Mouse (Mus musculus) heart, adult 2 months (tissue): ENCODE data around the gene Zswim3. TPM values are rescaled to one million over a fixed set of nuclear protein-coding genes. Genes with fewer than 3 reads are reported as not detected.

Source experiments
- DNase-seq, 2 experiments: peaks; one replicate each; pipeline ENCODE4 v3.0.0; 2021
- H3K27ac ChIP-seq: fragments of 200-600 bp; 2 replicates; pipeline ENCODE4 v1.8.1; 2022
- H3K27me3 ChIP-seq: fragments of 200-500 bp; 2 replicates; pipeline ENCODE4 v1.6.1; 2012; ENCODE audit warnings: mild to moderate bottlenecking, low read length, inconsistent platforms, mixed read lengths; ENCODE audit not compliant: control insufficient read depth, insufficient read depth
- H3K36me3 ChIP-seq: fragments of 200-500 bp; 2 replicates; pipeline ENCODE4 v1.6.1; 2012; ENCODE audit warnings: low read length, inconsistent platforms; ENCODE audit not compliant: control insufficient read depth, insufficient read depth
- H3K4me1 ChIP-seq: fragments of 200-500 bp; 2 replicates; pipeline ENCODE4 v1.6.1; 2011; ENCODE audit warnings: low read length; ENCODE audit not compliant: control insufficient read depth, insufficient read depth
- H3K4me3 ChIP-seq: fragments of 200-600 bp; 2 replicates; pipeline ENCODE4 v1.8.1; 2022
- H3K79me2 ChIP-seq: fragments of 200-500 bp; replicated peaks from 2 replicates; pipeline ENCODE4 v1.6.1; 2012; ENCODE audit warnings: mild to moderate bottlenecking, inconsistent platforms, low read length, moderate library complexity, mixed read lengths; ENCODE audit not compliant: control insufficient read depth, insufficient read depth
- H3K9ac ChIP-seq: fragments of 200-500 bp; 2 replicates; pipeline ENCODE4 v1.6.1; 2012; ENCODE audit warnings: low read depth, mild to moderate bottlenecking, control low read depth, inconsistent platforms, low read length, mixed read lengths
- CTCF ChIP-seq: fragments of 200-600 bp; IDR thresholded peaks from 2 replicates; pipeline ENCODE4 v1.8.1; 2022; ENCODE audit warnings: antibody characterized with exemption, mild to moderate bottlenecking, moderate library complexity
- EP300 ChIP-seq: fragments of 200-500 bp; IDR thresholded peaks from 2 replicates; pipeline ENCODE4 v1.6.1; 2011; ENCODE audit warnings: low read depth, low read length, control low read depth; ENCODE audit not compliant: insufficient read depth
- POLR2A ChIP-seq: fragments of 200-500 bp; IDR thresholded peaks from 2 replicates; pipeline ENCODE4 v1.6.1; 2011; ENCODE audit warnings: mild to moderate bottlenecking, low read depth, low read length, control low read depth; ENCODE audit not compliant: insufficient read depth
- WGBS: fragments of 180-500 bp; shearing (Covaris S2); methylation state at CpG from one replicate; pipeline ENCODE4 v1.1.7; 2018; 5-methylcytosine and 5-hydroxymethylcytosine counted together
- intact Hi-C: fragments of 180-260 bp; cut with DNase I; formaldehyde crosslinking; loops from one replicate; pipeline ENCODE4 v1.15.1; 2025
- polyA plus RNA-seq: library from polyadenylated mRNA; depleted of rRNA; stranded (reverse); fragments of >200 nt; gene quantifications from 2 replicates; pipeline ENCODE4 v1.2.3, GENCODE M21; 2012
- total RNA-seq, 2 experiments: library from RNA; stranded (reverse); gene quantifications; 2 replicates each; pipeline ENCODE4 v1.2.3; 2021

The Zswim3 gene
- total and polyA plus RNA-seq, 3 experiments = 1.7 to 2.1 (median 2.1) TPM

DNA sequence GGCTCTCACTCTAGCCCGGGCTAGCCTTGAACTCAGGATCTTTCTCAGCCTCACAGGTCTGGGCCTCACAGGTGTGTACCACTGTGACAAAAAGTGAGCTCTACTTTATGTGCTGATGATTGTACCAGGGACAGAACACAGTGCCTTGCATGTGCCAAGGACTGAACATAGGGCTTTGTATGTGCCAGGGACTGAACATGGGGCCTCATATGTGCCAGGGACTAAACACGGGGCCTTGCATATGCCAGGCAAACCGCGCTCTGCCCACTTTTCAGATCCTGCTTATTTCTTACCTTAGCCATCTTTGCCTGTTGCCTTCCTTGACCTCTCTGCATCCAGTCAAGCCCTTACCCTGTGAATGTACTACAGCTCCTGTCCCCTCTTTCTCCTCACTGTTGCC lies 42.9 kb upstream of the Zswim3 start:
- DNase-seq = no peak
- H3K27me3 ChIP-seq = no peaks in the 10 kb centered on the region
- intact Hi-C loops = no loop called here
- no peaks in the 10 kb centered on the region for H3K4me1 ChIP-seq
- no peak overlapping the region for H3K9ac ChIP-seq
- no peak overlapping the region for H3K4me3 ChIP-seq
- WGBS = 97% methylated on average over 4 of the region's 4 CpGs
- H3K27ac ChIP-seq = no peak overlapping the region
- no peaks in the 10 kb centered on the region for H3K79me2 ChIP-seq
- TF ChIP-seq CTCF (no peak), POLR2A (no peak), EP300 (no peak)
- peaks cover 2% of the 10 kb centered on the region; the same call in 1 of the 2 replicates for H3K36me3 ChIP-seq

DNA sequence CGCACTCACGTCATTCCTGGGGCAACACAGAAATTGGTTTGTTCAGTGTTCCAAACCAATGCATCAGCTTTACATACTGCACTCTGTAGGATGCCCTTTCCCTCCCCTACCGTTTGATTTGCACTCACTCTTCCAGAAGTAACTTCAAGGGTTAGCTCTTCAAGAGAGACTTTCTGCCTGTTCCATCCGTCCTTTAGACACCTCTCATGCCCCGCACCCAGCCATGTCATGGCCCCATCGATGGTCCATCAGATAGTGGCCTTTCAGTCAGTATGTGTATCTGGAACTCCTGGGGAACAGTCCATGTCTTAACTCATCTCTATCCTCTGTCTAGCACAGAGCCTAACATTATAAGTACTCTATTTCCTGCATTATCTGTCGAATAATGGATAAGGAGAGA lies 42.3 kb upstream of the Zswim3 start:
- TF ChIP-seq POLR2A (0 out of 2 replicates have a peak, but pooled peaks have one; percentile 10), CTCF (no peak), EP300 (no peak)
- 77% methylated on average over 7 of the region's 7 CpGs for WGBS
- no peak for DNase-seq

DNA sequence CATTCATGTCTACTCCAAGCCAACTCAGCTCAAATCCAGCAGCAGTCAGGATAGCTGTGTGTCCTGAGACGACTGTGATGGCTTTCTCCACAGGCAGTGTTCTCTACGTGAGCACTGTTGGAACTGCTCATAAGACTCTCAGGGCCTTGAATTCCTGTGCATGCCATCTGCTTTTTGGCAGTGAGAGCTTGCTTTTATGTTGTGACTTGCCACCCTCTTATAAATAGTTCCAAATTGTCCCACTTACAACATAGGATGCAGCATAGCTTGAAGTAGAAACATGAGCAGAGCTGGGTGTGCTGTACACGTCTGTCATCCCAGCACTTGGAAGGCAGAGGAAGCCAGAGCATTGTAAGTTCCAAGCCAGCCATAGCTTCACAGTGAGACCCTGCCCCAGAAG lies 39.1 kb upstream of the Zswim3 start:
- Histone ChIP-seq H3K27me3 (no peaks in the 10 kb centered on the region), H3K4me1 (no peaks in the 10 kb centered on the region), H3K79me2 (no peaks in the 10 kb centered on the region), H3K9ac (no peak overlapping the region), H3K27ac (no peak overlapping the region), H3K4me3 (no peak overlapping the region), H3K36me3 (no peaks in the 10 kb centered on the region)
- no peak for TF ChIP-seq POLR2A
- TF ChIP-seq CTCF = no peak
- TF ChIP-seq EP300 = no peak
- intact Hi-C loops = no loop called here
- 63% methylated on average over 3 of the region's 3 CpGs for WGBS
- no peak for DNase-seq

More for the DNA sequence above, 42.3 kb upstream of the Zswim3 start:
- H3K4me1 ChIP-seq = no peaks in the 10 kb centered on the region
- no peaks in the 10 kb centered on the region for H3K27me3 ChIP-seq
- intact Hi-C loops = no loop called here
- no peak overlapping the region for H3K4me3 ChIP-seq
- H3K36me3 ChIP-seq = peaks cover 2% of the 10 kb centered on the region; the same call in 1 of the 2 replicates
- H3K27ac ChIP-seq = no peak overlapping the region
- no peaks in the 10 kb centered on the region for H3K79me2 ChIP-seq
- no peak overlapping the region for H3K9ac ChIP-seq

DNA sequence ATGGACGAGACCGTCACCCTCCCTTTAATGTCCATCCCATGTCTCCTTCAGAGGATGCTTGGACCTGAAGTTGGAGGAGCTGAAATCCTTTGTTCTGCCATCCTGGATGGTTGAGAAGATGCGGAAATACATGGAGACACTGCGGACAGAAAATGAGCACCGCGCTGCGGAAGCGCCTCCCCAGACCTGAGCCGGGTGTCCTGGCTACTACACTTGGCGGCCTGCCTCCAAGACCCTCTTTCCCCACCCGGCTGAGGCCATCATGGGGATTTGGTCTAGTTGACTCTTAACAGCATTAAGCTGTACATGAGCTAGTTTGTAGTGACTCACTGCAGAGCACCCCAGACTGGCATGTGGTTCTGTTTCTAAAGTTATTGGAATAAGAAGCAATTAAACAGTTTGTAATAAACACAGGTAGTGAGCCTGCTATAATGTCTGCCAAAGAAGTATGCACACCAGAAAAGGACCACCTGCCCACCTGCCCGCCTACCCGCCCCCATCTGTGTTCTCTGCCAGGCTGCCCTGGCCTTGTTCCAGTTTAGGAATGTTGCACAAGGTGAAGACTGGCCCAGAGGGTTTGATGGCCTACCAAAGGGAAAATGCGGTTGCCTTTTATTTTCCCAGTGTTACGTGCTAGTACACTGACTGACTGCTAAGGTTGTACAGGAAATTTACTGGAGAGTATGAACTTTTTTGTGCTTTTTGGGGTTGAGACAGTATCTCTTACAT lies 36.9 kb upstream of the Zswim3 start:
- no peaks in the 10 kb centered on the region for H3K79me2 ChIP-seq
- TF ChIP-seq EP300 = no peak
- TF ChIP-seq POLR2A = no peak
- no peak for TF ChIP-seq CTCF
- H3K4me1 ChIP-seq = no peaks in the 10 kb centered on the region
- no peak overlapping the region for H3K27ac ChIP-seq
- no peaks in the 10 kb centered on the region for H3K36me3 ChIP-seq
- no peaks in the 10 kb centered on the region for H3K27me3 ChIP-seq
- 89% methylated on average over 15 of the region's 15 CpGs for WGBS
- intact Hi-C loops = no loop called here
- DNase-seq = no peak
- H3K9ac ChIP-seq = no peak overlapping the region
- no peak overlapping the region for H3K4me3 ChIP-seq

DNA sequence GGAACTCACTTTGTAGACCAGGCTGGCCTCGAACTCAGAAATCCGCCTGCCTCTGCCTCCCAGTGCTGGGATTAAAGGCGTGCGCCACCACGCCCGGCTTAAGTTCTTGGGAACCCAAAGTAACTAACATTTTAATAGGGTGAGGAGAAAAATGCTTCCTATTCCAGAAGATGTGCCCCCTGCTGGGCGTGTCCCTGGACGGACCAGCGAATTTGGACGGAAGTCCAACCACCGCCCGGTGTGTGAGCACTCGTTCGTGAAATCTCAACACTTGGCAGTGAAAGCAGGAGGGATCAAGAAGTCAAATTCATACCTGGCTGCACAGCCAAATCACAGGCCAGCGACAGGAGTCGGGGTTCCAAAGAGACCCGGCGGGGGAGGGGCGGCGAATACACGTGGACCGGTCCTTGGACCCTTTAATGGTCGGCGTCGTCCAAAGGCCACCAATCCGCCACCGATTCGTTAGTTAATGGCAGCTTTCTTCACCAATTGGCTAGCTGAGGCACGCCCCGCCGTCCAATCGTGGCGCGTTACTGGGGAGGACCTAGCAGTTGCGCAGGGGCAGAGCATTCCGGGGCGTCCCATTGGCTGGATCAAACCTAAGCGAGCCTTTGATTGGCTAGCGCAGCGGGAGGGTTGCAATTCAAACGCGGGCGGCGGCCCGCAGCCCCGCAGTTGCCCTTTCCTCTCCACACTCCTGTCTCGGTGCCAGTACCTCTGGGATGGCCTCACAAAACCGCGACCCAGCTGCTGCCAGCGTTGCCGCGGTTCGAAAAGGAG lies 35.5 kb upstream of the Zswim3 start, which contains the start of gene Ube2c:
Gene Ube2c (plus strand): TSS at position 641 of the 780 bp plus-strand sequence.
- intact Hi-C loops = loop anchor here (2.0 kb wide), 1 partner anchor 23 kb away; no protein-coding TSS in a partner anchor
- Histone ChIP-seq H3K4me3 (peak within 1 kb of the TSS; percentile 70), H3K27ac (peak within 1 kb of the TSS; percentile 53), H3K4me1 (no peaks in the 10 kb centered on the region), H3K9ac (peak within 1 kb of the TSS; percentile 45), H3K79me2 (no peaks in the 10 kb centered on the region), H3K27me3 (no peaks in the 10 kb centered on the region), H3K36me3 (no peaks in the 10 kb centered on the region)
- DNase-seq = peak; percentile 97 to 99
- 2% methylated on average over 53 of the region's 53 CpGs for WGBS
- 0 out of 2 replicates have a peak, but pooled peaks have one; percentile 48 for TF ChIP-seq EP300
- TF ChIP-seq POLR2A = no peak
- TF ChIP-seq CTCF = peak; percentile 50
